Mouse (Mus musculus): Measurements from ENCODE around the gene Lmntd1. TPM values are rescaled to one million over a fixed set of nuclear protein-coding genes. Genes with fewer than 3 reads are reported as not detected.
A peak's percentile ranks its signal among the peaks of the same experiment; 100 is the strongest.

Lmntd1 gene
- total RNA-seq, 2 experiments from 2014 or later: 0.10 TPM; not detected in 1

DNA sequence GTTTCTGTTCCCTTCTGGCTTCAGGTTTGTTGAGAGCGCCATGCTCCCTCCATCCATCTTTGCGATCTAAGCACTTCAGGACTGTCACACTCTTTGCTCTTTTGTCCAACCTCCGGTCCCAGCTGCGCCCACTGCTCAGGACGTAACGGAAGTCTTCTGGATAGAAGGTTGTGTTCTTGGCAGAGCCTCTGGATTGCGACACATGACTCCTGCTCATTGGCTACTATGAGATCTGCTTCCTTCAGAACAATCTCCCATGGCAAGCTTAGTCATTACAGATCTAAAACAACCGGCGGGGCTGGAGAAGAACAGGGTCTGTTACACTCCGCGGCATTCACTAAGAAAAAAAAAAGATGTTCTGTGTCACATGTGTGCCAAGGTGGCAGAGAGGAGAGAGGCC is 247.6 kb downstream of the Lmntd1 start:
- Histone ChIP-seq H3K27ac (no peak overlapping the region), H3K4me3 (no peak overlapping the region)
- intact Hi-C loops (cut with DNase I): no loop called here
- TF ChIP-seq CTCF (IDR thresholded peaks at IDR 0.05): no peak
- peak; percentile 40 for DNase-seq

DNA sequence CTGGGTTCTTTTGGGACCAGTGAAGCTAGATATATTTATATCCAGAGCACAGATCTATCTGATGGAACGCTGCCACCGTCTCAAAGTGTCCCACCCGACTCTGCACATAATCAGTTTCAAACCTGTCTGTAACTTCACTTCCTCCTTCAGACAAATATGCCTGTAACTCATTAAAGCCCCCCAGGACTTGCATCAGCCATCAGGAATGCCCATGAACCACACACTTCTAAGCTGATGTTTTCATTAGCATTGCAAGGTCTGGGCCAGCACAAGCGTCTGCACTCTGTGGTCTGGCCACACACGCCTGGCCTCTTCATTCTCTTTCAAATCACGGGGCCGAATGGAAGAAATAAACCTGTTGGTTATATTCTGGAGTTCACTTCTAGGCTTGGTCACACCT is 250.4 kb downstream of the Lmntd1 start:
- no peak for TF ChIP-seq CTCF (IDR thresholded peaks at IDR 0.05)
- intact Hi-C loops (cut with DNase I): loop anchor here (5.0 kb wide), 2 partner anchors 429 to 444 kb away; no protein-coding TSS in a partner anchor
- no peak overlapping the region for H3K27ac ChIP-seq
- no peak overlapping the region for H3K4me3 ChIP-seq
- DNase-seq: no peak

DNA sequence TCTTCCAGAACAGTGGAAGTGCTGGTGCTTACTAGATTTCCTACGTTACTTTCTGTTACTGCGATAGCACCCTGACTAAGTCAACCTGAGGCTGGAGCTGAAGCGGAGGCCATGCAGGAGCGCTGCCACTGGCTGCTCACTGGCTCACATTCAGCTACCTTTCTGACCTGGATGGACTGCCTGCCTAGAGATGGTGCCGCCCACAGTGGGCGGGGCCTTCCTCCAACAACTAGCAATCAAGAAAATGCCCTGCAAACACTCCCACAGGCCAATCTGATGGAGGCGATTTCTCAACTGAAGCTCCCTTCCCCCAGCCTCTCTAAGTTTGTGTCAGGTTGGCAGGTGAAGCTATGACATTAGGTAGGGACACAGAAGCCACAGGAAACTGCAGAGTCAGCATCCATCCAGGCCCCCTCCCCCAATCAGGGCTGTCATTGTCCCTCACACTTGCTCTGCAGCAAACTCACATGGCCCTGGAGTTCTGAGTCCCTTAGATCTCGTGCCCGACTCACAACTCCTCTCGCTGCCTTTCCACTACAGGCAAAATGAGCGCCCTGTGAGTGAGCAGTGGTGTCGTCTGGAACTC is 252.9 kb downstream of the Lmntd1 start:
- intact Hi-C loops (cut with DNase I): loop anchor here (5.0 kb wide), 2 partner anchors 431 to 446 kb away; no protein-coding TSS in a partner anchor
- no peak overlapping the region for H3K27ac ChIP-seq
- no peak for TF ChIP-seq CTCF (IDR thresholded peaks at IDR 0.05)
- H3K4me3 ChIP-seq: no peak overlapping the region
- DNase-seq: no peak

DNA sequence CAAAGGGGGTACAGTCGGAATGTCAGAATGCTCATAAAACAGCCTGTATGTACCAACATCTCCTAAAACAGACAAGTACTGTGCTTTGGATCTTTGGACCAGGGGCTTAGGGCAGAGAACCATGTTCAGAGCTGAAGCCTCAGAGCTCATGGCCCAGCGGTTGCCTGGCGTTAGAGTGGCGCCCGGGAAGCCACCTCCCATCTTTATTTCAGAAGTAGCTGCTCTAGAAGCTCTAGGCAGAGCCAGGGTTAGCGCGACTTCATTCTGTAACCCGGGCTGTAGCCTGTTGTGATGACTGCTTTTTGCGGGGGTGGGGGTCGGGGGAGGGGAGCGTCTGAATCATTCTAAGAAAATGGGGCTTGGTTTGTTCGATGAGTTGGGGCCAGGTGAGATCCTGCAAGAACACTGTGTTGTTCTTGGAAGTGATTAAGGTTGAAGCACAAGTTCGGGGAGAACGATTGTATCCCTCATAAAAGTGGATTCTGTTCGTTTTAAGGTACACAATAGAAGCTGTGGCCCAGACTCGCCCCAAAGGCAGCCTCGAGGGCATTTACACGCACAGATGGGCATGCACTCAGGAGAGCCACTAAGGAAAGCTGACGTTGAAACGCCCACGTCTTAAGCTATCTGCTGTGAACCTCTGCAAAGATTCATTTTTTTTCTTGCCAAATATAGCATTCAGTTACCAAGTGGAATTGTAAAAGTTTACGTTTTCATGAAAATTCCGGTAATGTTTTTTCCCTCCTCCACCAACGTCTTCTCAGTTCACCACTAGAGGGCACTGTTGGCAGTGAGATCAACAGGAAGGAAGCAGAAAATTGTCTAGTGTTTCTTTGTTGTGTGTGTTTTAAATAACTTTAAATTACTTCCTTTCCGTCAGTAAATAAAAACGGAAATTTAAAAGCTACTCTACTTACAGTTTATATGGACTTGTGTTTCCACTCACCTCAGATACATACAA is 254.4 kb downstream of the Lmntd1 start:
- intact Hi-C loops (cut with DNase I): loop anchor here (5.0 kb wide), 2 partner anchors 433 to 448 kb away; no protein-coding TSS in a partner anchor
- DNase-seq: peak; percentile 54
- peak; percentile 94; the same call in 1 of the 2 replicates for TF ChIP-seq CTCF (IDR thresholded peaks at IDR 0.05)
- Histone ChIP-seq H3K27ac (no peak overlapping the region), H3K4me3 (peak overlapping the region; percentile 37)

DNA sequence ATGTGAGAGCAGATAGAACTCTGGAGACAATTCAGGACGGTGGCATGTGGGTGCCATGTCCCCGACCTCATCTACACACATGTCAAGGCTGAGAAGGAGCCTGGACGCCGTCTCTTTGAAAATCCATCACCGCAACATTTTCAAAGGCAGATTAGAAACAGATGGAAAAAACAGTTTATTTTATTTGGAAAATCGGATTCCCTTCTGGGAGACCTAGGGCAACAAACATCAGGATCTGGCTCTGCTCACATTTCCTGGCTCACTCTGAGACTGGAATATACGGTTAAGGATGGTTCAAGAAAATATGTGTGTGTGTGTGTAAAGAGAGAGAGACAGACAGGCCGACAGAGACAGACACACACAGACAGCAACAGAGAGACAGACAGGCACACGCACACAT is 256.1 kb downstream of the Lmntd1 start:
- no peak for DNase-seq
- Histone ChIP-seq H3K4me3 (no peak overlapping the region), H3K27ac (no peak overlapping the region)
- intact Hi-C loops (cut with DNase I): no loop called here
- TF ChIP-seq CTCF (IDR thresholded peaks at IDR 0.05): no peak

DNA sequence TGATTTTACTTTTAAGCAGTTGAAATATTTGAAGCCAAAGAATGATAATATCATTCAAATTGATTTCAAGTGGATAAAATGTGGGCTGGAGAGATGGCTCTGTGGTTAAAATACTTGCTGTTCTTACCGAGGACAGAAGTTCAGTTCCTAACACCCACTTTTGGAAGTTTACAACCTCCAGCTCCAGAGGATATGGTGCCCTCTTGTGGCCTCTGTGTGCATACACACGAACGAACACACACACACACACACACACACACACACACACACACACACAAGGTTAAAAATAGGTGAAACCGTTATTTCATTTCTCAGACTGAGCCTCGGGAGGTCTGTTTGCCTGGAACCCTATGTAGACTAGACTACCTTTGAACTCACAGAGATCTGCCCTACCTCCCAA is 260.3 kb downstream of the Lmntd1 start:
- no peak overlapping the region for H3K4me3 ChIP-seq
- no peak overlapping the region for H3K27ac ChIP-seq
- intact Hi-C loops (cut with DNase I): no loop called here
- no peak for TF ChIP-seq CTCF (IDR thresholded peaks at IDR 0.05)
- DNase-seq: no peak

DNA sequence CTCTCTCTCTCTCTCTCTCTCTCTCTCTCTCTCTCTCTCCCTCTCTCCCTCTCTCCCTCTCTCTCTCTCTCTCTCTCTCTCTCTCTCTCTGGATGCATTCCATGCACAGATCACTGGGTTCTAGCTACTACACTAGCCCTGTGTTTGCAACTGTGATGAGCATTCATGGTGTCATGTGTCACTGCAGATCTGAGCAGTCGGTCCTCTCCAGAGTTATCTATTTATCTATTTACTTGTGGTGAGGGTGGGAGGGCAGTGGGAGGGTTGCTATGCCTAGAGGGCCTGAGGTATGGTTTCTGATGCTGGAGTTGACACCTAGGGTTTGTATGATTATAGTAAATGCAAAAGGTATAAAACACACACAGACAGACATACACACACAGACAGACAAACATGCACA is 261.4 kb downstream of the Lmntd1 start:
- intact Hi-C loops (cut with DNase I): no loop called here

DNA sequence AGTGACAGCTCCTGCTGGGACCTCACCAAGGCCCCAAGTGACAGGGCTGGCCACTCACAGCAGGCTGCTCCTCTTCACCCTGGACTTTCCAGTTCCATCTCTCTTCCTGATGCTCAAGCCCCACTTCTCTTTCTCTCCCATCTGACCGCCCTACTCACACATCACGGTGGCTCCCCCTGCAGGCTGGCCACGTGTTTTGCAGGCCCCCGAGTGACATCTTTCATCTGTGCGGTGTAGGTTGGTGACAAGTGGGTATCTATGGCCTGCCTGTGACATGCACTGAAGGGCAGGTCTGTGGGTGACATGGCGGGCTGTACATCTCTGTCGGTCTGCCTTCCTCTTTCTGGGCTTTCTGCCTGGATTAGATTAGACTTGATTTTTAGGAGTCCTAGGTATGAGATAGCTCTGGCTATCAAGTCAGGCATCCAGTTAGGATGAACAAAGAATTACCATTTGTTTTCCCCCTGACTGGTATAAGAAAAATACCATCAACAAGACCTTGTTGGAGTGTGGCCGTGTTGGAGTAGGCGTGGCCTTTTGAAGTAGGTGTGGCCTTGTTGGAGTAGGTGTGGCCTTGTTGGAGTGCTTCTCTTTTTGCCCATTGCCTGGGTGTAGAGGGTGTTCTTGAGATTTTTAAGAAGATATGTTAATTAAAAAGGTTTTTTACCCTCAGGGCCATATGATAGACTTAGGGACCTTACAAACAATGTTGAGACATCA is 265.8 kb downstream of the Lmntd1 start:
- intact Hi-C loops (cut with DNase I): no loop called here
- no peak for DNase-seq
- peak; percentile 33; the same call in 1 of the 2 replicates for TF ChIP-seq CTCF (IDR thresholded peaks at IDR 0.05)
- Histone ChIP-seq H3K27ac (no peak overlapping the region), H3K4me3 (no peak overlapping the region)

More for the DNA sequence above, 261.4 kb downstream of the Lmntd1 start:
- Histone ChIP-seq H3K4me3 (no peak overlapping the region), H3K27ac (no peak overlapping the region)
- DNase-seq: no peak
- TF ChIP-seq CTCF (IDR thresholded peaks at IDR 0.05): no peak

DNA sequence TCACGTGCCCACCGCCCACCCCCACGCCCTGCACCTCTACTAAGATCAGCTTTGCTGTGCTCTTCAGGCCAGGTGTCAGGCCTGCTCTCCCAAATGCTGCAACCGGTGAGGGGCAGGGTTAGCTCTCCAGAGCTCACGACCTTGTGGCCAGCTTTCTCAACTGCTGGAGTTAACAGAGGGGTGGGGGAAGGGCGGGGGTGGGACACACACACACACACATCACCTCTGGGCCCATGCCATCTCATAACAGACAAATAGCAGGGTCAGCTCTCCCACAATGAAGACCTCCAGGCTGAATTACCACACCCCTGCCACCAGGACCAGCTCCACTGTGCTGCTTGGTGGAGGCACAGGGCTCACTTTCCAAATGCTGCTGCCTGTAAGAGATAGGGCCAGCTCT is 266.5 kb downstream of the Lmntd1 start:
- Histone ChIP-seq H3K27ac (no peak overlapping the region), H3K4me3 (no peak overlapping the region)
- intact Hi-C loops (cut with DNase I): no loop called here
- no peak for TF ChIP-seq CTCF (IDR thresholded peaks at IDR 0.05)
- no peak for DNase-seq

DNA sequence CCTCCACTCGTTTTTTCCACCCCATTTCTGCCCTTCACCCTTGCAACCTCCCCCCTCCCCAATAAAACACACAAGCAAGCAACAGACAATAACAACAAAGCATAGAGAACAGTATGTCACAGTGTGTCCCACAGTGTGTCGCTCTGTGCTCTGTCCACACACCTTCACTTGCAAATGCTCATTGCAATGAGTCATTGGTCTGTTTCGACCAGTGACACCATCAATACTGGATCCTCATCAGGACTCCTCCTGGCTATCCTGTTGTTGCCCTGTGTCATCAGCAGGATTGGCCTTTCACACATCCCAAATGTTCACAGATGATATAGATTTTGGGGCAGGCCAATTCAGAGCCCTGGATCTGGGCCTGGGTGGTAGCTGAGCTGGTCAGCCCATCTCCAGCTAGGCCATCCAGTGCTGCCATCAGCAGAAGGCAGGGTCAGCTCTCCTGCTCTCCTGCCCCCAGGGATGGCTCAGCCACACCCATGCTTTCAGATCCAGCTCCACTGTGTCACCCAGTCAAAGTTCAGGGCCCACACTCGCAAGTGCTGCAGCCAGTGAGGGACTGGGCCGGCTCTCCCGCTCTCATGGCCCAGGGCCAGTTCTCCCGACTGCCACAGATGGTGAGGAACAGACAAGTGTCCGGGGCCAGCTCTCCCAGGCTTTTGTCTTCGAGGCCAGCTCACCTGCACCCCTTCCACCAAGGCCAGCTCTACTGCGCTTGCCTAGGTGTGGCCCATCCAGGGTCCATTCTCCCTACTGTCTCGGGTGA is 267.1 kb downstream of the Lmntd1 start:
- Histone ChIP-seq H3K27ac (no peak overlapping the region), H3K4me3 (no peak overlapping the region)
- DNase-seq: peak; percentile 56
- TF ChIP-seq CTCF (IDR thresholded peaks at IDR 0.05): no peak
- intact Hi-C loops (cut with DNase I): no loop called here

DNA sequence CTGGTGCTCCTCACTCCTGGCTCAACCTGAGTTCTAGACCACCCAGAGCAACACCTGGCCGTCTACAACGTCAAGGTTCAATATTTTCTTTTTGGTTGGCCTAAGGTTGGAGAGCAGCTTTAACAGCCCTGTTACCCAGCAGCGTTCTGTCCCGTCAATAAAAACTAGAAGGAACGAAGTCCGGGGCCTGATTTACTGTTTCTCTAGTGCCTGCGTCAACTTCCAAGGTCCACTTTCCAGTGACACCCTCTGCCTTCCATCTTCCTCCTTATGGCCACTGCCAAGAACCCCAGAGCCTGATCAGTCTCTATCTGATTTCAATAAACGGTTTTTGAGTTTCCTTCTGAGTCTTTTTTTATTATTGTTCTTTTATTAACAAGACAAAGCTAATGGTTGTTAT is 267.8 kb downstream of the Lmntd1 start:
- no peak for TF ChIP-seq CTCF (IDR thresholded peaks at IDR 0.05)
- DNase-seq: no peak
- H3K27ac ChIP-seq: no peak overlapping the region
- intact Hi-C loops (cut with DNase I): no loop called here
- H3K4me3 ChIP-seq: no peak overlapping the region

DNA sequence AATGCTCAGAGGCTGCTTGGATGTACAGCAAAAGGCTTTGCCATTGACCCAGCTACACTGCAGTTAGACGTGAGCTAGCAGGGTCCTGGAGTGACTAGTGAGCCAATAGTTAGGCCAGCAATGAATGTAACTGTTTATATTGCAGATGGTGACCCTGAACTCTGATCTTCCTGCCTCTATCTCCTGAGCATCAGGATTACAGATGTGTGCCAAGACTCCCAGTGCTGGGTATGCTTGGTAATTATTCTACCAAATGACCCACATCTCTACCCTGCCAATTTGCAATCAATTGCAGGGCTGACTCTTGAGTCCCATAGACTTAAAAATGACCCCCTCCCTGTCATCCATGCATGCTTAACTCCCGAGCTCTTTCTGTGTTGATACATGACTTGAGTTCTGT is 269.4 kb downstream of the Lmntd1 start:
- intact Hi-C loops (cut with DNase I): loop anchor here (5.0 kb wide), 1 partner anchor 257 kb away; no protein-coding TSS in a partner anchor
- no peak for DNase-seq
- H3K4me3 ChIP-seq: no peak overlapping the region
- no peak overlapping the region for H3K27ac ChIP-seq
- TF ChIP-seq CTCF (IDR thresholded peaks at IDR 0.05): no peak
